Mouse (Mus musculus): ENCODE data around the gene Sephs1.
"Not testable (repeated sequence)": the region's sequence is repeated elsewhere in the genome, so short reads cannot be mapped to it uniquely, and the experiment has no call there.

Gene Sephs1

DNA sequence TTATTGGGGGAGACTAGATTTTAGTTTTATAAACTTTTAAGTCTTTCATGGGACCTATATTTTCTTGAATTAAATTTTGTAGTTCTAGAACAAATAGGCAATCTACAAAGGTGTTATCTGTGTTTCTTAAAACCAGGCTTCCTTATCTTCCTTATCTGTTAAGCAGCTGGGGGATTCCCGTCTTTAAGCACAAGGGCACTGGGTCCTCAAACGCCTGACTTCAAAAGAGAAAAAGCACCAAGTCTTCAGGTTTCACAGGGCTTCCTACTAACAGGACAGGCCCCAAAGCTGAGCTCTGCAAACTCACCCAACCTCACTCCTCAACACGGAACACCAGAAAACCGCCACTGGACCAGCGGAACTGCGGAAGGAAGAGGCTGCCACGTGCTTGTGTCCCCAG is 26.6 kb downstream of the Sephs1 start:
- DNase-seq (ENCODE audit: low spot score), result no peak

DNA sequence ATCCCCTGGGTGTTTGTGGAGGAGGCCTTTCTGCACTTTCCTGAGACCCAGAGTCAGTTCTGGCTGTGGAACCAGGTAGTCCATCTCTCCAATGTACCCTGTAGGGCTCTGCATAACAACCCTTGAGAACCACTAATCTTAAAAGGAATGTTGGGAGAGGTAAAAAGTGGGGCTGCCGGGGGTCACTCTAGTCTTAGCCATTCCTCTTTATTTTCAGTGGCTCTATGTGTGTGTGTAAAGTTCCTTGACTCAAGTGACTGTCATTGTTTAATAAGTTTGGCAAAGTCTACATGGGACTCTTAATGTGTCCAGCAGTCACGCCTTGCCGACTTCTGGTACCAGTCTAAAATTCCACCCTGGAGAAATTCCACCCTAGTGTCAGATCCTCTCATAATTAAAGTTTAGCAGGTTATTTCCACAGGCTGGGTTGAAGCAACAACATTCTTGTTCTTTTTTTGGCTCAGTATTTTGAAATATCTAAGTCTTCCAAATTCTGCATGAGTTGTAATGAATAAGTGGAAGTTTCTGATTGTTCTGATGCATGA is 27.5 kb downstream of the Sephs1 start:
- no peak for DNase-seq (ENCODE audit: low spot score)

- no peak for DNase-seq (ENCODE audit: low spot score)
Measured at GRCm38 (mm10) chr2:4909909-4910308, 28.5 kb downstream of the Sephs1 start.

GRCm38 (mm10) chr2:4910521-4910920 is 29.2 kb downstream of the Sephs1 start:
- DNase-seq (ENCODE audit: low spot score), result no peak

DNA sequence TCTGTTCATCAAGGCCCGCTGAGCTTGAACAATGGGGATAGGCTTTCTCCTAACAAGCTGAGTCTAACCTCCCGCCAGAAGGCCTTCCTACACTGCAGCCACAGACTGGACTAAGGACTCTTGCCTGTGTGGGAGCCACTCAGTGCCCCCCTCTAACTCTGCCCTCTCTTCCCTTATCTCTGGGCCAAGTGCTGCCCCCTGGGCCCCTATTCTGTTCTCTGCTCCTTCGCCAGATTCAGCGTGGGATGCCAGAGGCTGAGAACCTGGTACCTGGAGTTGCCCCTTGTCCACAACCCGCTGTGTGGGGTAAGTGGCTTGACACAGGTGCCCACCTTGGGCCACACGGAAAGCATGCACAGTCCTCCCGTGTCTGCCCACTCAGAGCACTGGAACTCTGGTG is 32.6 kb downstream of the Sephs1 start:
- DNase-seq (ENCODE audit: low spot score), result no peak

DNA sequence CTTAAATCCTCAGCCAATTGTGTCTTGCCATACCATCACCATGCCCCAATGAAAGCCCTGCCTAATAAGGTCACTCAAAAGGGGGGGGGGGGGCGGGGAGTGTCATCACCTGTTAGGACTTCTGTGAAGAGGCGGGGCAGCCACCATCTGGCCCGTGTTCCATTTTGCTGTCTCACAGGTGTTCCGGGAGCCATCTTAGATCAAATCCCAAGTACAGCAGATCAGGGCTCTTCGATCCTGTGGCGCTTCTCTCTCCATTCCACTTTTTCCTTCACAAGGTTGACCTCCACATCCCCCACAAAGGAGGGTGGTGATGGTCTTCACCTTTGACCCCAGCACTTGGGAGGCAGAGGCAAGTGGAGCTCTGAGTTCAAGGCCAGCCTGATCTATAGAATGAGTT is 34.7 kb downstream of the Sephs1 start:
- no peak for DNase-seq (ENCODE audit: low spot score)

- DNase-seq (ENCODE audit: low spot score), result peak; percentile 34
Measured at GRCm38 (mm10) chr2:4917326-4918021, 36.1 kb downstream of the Sephs1 start.

- peak; percentile 63 for DNase-seq (ENCODE audit: low spot score)
Measured at GRCm38 (mm10) chr2:4918860-4919739, 37.7 kb downstream of the Sephs1 start, which contains the start of gene Phyh. Gene Phyh, plus strand, starts transcription at chr2:4919019.

- DNase-seq (ENCODE audit: low spot score), result no peak
Measured at GRCm38 (mm10) chr2:4921019-4921418, 39.7 kb downstream of the Sephs1 start.

GRCm38 (mm10) chr2:4922476-4923164 is 41.3 kb downstream of the Sephs1 start:
- DNase-seq (ENCODE audit: low spot score), result no peak

DNA sequence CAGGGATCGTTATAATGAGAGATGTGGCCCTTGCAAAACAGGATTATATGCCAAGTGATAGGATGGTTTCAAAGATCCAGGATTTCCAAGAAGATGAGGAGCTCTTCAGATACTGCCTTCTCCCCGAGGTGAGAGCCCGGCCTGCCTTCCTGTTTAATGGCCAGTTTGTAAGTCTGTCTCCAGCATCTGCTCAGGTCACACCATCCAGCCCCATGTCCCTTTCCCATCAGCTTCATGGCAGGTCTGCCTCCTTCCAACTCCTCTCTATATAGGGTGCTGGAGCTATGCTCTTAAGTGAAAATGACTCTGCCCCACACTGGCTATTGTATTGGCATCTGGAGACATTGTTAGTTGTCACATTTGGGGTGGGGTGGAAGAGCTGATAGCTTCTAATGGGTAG is 46.0 kb downstream of the Sephs1 start:
- no peak for DNase-seq (ENCODE audit: low spot score)

- no peak for DNase-seq (ENCODE audit: low spot score)
Measured at GRCm38 (mm10) chr2:4929230-4929629, 47.9 kb downstream of the Sephs1 start.

GRCm38 (mm10) chr2:4934516-4934915 is 53.2 kb downstream of the Sephs1 start:
- DNase-seq (ENCODE audit: low spot score), result no peak

GRCm38 (mm10) chr2:4937931-4938330 is 56.6 kb downstream of the Sephs1 start:
- DNase-seq (ENCODE audit: low spot score), result no peak

DNA sequence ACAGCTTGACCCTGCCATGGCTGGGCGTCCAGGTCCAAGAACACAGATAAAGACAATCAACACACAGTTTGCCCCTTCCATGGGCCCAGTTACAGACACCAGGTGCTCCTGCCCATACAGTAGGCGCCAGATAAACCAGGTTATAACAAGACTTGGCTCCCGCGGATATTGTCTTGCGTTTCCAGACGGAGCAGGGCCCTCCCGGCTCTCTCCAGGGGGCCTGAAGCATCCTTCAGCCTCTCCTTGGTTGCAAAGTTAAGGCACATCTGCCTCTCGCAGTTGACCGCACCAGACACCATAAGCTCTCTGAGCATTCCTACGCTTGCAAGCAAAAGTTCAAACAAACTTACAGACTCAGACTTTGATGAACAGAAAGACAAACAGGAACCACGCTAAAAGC is 59.5 kb downstream of the Sephs1 start:
- no peak for DNase-seq (ENCODE audit: low spot score)

- not testable (repeated sequence) for DNase-seq (ENCODE audit: low spot score)
Measured at GRCm38 (mm10) chr2:4949691-4950090, 68.3 kb downstream of the Sephs1 start.

DNA sequence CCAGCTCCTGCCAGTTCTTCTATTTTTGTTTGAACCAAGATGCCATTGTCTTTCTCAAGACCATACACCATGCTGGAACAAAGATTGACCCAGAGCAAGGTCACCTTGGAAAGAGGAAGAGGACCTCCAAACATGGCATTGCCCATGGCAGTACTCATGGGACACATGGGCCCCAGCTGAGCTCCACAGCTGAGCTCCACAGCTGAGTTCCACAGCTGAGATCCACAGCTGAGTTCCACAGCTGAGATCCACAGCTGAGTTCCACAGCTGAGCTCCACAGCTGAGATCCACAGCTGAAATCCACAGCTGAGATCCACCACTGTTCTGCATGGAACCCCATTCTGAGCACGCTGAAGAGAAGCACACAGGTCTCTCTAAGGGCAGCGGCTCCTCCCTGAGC is 69.6 kb downstream of the Sephs1 start:
- no peak for DNase-seq (ENCODE audit: low spot score)

GRCm38 (mm10) chr2:4954216-4954760 is 72.9 kb downstream of the Sephs1 start:
- no peak for DNase-seq (ENCODE audit: low spot score)

DNA sequence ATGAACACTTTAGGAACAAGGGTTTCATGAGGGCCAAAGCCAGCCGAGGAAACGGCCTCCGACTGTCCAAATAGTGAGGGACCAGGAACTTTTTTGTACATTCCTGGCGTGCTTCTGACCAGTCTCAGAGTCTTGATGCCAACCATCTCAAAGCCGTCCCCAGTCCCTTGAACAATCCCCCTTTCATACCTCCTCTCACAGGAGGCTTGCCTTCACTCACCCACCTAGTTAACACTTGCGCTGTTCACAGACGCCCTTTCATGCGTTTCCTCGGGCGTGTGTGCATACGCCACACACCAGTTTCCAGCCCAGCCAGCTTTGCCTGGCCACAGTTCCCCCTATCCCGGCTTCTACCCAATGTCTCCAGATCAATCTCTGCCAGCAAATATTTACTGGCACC is 76.7 kb downstream of the Sephs1 start:
- DNase-seq (ENCODE audit: low spot score), result no peak

All from spleen, adult 12 weeks (tissue).